Mouse (Mus musculus) midbrain, postnatal 0 days (tissue): ENCODE measurements at regions not wholly inside any gene's neighbourhood (a gene's known extent, or its start where the extent isn't known, plus 50 kb on each side); places are given as distances from the start of the nearest gene placed in this dataset.

ENCODE experiments used
- ATAC-seq: fragments of 200-750 bp; cut with Nextera tagmentation; 2 replicates; pipeline ENCODE4 v1.8.0; 2017; ENCODE audit warnings: moderate number of reproducible peaks, mild to moderate bottlenecking, moderate TSS enrichment, moderate library complexity; ENCODE audit not compliant: low FRiP score
- DNase-seq: peaks from one replicate; pipeline ENCODE4 v3.0.0-alpha.2; 2015; ENCODE audit warnings: low spot score
- H3K27ac ChIP-seq: fragments of 300-500 bp; sonication (generic); 2 replicates; pipeline ENCODE4 v1.5.1; 2014; ENCODE audit warnings: low read depth, mild to moderate bottlenecking, low read length, mixed read lengths
- H3K27me3 ChIP-seq: fragments of 300-500 bp; sonication (generic); 2 replicates; pipeline ENCODE4 v1.6.1; 2014; ENCODE audit warnings: low read length, control low read depth, mixed read lengths; ENCODE audit not compliant: insufficient read depth
- H3K36me3 ChIP-seq: fragments of 300-500 bp; sonication (generic); 2 replicates; pipeline ENCODE4 v1.6.1; 2014; ENCODE audit warnings: low read length, control low read depth, mixed read lengths; ENCODE audit not compliant: insufficient read depth
- H3K4me1 ChIP-seq: fragments of 300-500 bp; sonication (generic); 2 replicates; pipeline ENCODE4 v1.6.1; 2014; ENCODE audit warnings: mild to moderate bottlenecking, control low read depth, antibody characterized with exemption, low read length, mixed read lengths; ENCODE audit not compliant: insufficient read depth
- H3K4me2 ChIP-seq: fragments of 300-500 bp; sonication (generic); 2 replicates; pipeline ENCODE4 v1.6.1; 2014; ENCODE audit warnings: low read depth, mild to moderate bottlenecking, low read length, mixed read lengths; ENCODE audit not compliant: poor library complexity, severe bottlenecking
- H3K4me3 ChIP-seq: fragments of 300-500 bp; sonication (generic); 2 replicates; pipeline ENCODE4 v1.5.1; 2014; ENCODE audit warnings: low read depth, mild to moderate bottlenecking, low read length, moderate library complexity
- H3K9ac ChIP-seq: fragments of 300-500 bp; sonication (generic); replicated peaks from 2 replicates; pipeline ENCODE4 v1.6.1; 2014; ENCODE audit warnings: mild to moderate bottlenecking, low read length, moderate library complexity, mixed read lengths; ENCODE audit not compliant: poor library complexity, severe bottlenecking
- H3K9me3 ChIP-seq: fragments of 300-500 bp; sonication (generic); 2 replicates; pipeline ENCODE4 v1.6.1; 2016; ENCODE audit warnings: low read length, control low read depth
- CTCF ChIP-seq: IDR thresholded peaks from 2 replicates; pipeline ENCODE4 v1.5.1; 2016; ENCODE audit warnings: antibody characterized with exemption, mild to moderate bottlenecking
- WGBS: fragments of 180-500 bp; shearing (Covaris S2); extraction: QIAGEN DNeasy Blood & Tissue Kit; methylation state at CpG from one replicate; pipeline ENCODE4 v1.1.7; 2014; 5-methylcytosine and 5-hydroxymethylcytosine counted together

DNA sequence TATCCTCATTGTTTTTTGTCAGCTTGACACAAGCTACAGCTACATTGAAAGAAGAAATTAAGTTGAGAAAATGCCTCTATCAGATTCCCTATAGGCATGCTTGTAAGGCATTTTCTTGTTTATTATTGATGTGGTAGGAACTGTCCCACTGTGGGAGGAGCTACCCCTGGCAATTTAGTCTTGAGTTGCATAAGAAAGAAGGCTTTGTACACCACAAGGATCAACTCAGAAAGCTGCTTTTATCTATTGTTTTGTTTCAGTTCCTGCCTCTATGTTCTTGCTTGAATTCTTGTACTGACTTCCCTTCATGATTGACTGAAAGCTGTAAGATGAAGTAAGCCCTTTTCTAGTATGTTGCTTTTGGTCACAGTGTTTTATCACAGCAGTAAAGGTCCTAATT is 271.8 kb upstream of the Fat3 start:
- Histone ChIP-seq H3K27ac (no peak overlapping the region), H3K9me3 (no peaks in the 10 kb centered on the region), H3K36me3 (no peaks in the 10 kb centered on the region), H3K9ac (no peak overlapping the region), H3K27me3 (no peaks in the 10 kb centered on the region), H3K4me3 (no peak overlapping the region), H3K4me2 (no peak overlapping the region), H3K4me1 (no peaks in the 10 kb centered on the region)
- TF ChIP-seq CTCF: no peak
- DNase-seq (no peak), ATAC-seq (no peak)

DNA sequence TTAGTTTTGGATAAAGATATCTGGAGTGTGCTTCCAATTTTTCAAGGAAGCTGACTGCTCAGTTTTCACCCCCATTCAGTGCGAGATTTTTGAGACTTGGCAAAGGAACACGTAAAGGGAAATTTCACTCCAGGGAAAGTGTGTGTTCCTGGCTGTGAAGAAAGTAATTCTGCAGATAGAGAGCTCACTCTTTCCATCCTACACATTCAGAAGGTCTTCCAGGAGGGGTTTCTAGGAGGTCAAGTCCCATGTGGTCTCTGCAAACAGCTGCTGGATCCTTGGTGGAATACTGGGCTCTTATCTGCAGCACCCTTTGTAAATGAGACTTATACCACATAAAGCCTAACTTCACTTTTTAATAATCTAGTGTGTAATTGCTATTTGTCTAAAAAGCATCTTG is 226.6 kb upstream of the Fat3 start:
- WGBS: 82% methylated on average over 2 of the region's 2 CpGs
- DNase-seq (no peak), ATAC-seq (no peak)
- Histone ChIP-seq H3K9ac (no peak overlapping the region), H3K36me3 (no peaks in the 10 kb centered on the region), H3K4me2 (no peak overlapping the region), H3K27ac (no peak overlapping the region), H3K4me1 (no peaks in the 10 kb centered on the region), H3K4me3 (no peak overlapping the region), H3K27me3 (no peaks in the 10 kb centered on the region), H3K9me3 (no peaks in the 10 kb centered on the region)
- TF ChIP-seq CTCF: no peak

DNA sequence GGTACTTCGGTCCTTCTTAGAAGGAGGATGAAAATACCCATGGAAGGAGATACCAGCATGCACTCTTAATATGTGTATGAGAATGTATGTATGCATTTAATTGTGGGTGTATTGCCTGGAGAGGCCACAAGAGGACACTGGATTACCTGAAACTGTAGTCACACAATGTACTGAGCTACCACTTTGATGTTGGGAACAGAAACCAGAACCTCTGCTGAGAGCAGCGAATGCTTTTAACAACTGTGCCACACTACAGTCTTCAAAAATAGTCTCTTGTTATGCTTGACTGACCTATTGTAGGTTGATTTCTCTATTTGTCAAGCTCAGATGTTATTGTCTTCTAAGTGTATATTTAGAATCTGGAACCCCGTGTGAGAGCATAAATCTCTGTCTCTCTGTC is 201.3 kb upstream of the Fat3 start:
- Histone ChIP-seq H3K9me3 (no peaks in the 10 kb centered on the region), H3K36me3 (no peaks in the 10 kb centered on the region), H3K4me1 (no peaks in the 10 kb centered on the region), H3K4me2 (no peak overlapping the region), H3K9ac (no peak overlapping the region), H3K27me3 (no peaks in the 10 kb centered on the region), H3K27ac (no peak overlapping the region), H3K4me3 (no peak overlapping the region)
- ATAC-seq (no peak), DNase-seq (no peak)
- no peak for TF ChIP-seq CTCF
- WGBS: 76% methylated on average over 3 of the region's 3 CpGs

DNA sequence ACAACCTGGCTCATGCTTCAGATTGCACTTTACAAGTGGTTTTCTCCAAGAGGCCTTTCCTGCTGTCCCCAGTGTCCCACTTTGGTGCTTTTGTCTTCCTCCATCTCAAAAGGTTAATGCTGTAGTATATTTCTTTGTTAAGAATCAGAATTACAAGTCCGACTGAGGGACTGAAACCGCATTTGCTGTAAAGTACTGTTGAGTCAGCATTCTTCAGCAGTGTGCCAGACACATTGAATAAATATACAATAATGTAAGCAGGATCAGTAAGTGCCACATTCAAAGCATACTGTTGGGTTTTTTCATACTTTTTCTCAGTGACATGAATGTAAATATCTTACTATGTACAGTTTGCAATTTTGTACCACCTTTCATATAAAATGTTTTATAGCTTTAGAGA is 160.4 kb upstream of the Fat3 start:
- no peak for ATAC-seq
- Histone ChIP-seq H3K9me3 (no peaks in the 10 kb centered on the region), H3K27me3 (no peaks in the 10 kb centered on the region), H3K4me2 (no peak overlapping the region), H3K9ac (no peak overlapping the region), H3K4me3 (no peak overlapping the region), H3K27ac (no peak overlapping the region), H3K36me3 (no peaks in the 10 kb centered on the region), H3K4me1 (no peaks in the 10 kb centered on the region)
- WGBS: 38% methylated on average over 2 of the region's 2 CpGs
- no peak for DNase-seq
- TF ChIP-seq CTCF: no peak

DNA sequence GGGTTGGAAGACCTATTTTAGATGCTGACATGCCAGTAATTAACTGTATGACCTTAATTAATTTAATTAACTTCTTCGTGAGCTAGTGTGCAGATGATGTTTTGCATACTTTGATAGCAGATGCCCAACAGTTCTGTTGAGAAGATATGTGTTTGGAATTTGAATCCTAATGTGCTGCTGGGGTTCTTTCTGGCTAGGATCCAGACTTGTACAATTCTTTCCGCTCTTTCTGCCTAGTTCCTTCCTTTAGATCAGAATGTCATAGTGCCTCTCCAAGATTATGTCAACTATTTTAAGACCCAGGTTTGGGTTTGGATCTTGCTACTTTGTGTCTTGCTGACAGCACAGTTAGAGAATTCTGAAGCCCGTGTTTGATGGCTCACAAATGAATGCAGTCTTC is 159.9 kb upstream of the Fat3 start:
- ATAC-seq: no peak
- DNase-seq: no peak
- H3K27ac ChIP-seq: no peak overlapping the region
- 44% methylated on average over 3 of the region's 3 CpGs for WGBS
- H3K4me3 ChIP-seq: no peak overlapping the region
- no peaks in the 10 kb centered on the region for H3K9me3 ChIP-seq
- no peaks in the 10 kb centered on the region for H3K4me1 ChIP-seq
- no peak for TF ChIP-seq CTCF
- H3K36me3 ChIP-seq: no peaks in the 10 kb centered on the region
- H3K4me2 ChIP-seq: no peak overlapping the region
- H3K9ac ChIP-seq: no peak overlapping the region
- H3K27me3 ChIP-seq: no peaks in the 10 kb centered on the region
